In the genomic region with DNA sequence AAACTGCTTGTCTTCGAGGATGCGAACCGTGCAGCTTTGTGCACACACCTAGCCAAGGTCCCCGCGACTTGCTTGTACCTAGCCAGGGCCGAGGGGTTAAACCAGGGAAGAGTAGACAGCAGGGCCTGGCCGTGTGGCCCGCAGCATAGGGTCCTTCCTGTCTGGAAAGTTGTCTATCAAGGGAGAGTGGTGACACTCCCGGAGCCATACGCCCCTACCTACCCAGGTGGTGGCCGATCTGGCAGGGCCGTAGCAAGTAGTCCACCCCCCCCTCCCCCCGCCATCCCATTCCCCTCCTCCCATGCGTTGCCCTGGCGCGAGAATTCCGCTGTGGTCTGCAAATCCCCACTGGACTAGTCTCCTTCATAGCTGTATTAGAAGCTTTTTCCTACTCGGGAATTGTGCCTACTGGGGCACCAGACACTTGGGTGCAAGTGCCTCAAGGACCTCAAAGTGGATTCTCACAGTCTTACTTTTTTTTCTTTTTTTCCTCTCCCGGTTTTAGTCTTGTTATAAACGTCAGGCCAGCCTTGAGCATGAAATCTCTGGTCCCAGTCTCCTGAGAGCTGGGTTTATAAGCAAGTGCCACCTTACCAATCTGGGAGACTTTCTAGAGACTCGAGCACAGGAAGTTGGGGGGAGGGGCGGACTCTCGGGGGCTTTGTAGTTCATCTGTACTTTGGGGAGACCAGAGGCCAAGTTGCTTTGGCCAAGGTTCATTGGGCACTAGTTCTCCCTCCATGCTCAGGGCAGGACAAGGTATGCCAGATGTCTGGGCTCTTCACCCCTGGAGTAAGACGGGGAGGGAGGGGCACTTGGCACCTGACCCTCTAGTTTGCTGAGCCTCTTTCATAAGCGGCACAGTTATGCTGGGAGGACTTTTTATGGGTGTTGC, we compare ENCODE assay signal across 8 mouse cellular contexts. TPM values are rescaled to one million over a fixed set of nuclear protein-coding genes. Genes with fewer than 3 reads are reported as not detected.
DNase-seq lines count a peak whose midpoint lies in the region; ATAC-seq and TF ChIP-seq lines count a peak whose summit lies in the region.

No protein-coding gene starts in this region.

- intact Hi-C loops in gastrocnemius, adult 2 months (cut with DNase I) = loop anchor here (1.0 kb wide), 1 partner anchor 31 kb away; no protein-coding TSS in a partner anchor

- peaks cover 10% of the 10 kb centered on the region for H3K4me1 ChIP-seq in lung, embryonic 14.5 days (ENCODE audit: insufficient read depth)
- H3K4me1 ChIP-seq in olfactory bulb, adult 2 months (ENCODE audit: control insufficient read depth, insufficient read depth, low read length) = peaks cover 29% of the 10 kb centered on the region

- H3K4me2 ChIP-seq in lung, embryonic 14.5 days = peak overlapping the region; percentile 66

- peak overlapping the region; percentile 96 for H3K4me3 ChIP-seq in gastrocnemius, adult 2 months
- peak overlapping the region; percentile 88 for H3K4me3 ChIP-seq in lung, embryonic 14.5 days (ENCODE audit: low read depth, low read length)
- H3K4me3 ChIP-seq in olfactory bulb, adult 2 months (ENCODE audit: insufficient read depth, low read depth, low read length) = peak overlapping the region; percentile 80

- H3K36me3 ChIP-seq in lung, embryonic 14.5 days (ENCODE audit: insufficient read depth) = peaks cover 5% of the 10 kb centered on the region; the same call in 1 of the 2 replicates

- H3K27me3 ChIP-seq in lung, embryonic 14.5 days (ENCODE audit: insufficient read depth, low read length) = no peaks in the 10 kb centered on the region

- TF ChIP-seq POLR2A in olfactory bulb, adult 2 months (IDR thresholded peaks at IDR 0.05; ENCODE audit: insufficient read depth, low read depth, low read length) = no peak

- no peaks in the 10 kb centered on the region for H3K9me3 ChIP-seq in lung, embryonic 14.5 days (ENCODE audit: low read depth, low read length)

- peak overlapping the region; percentile 94 for H3K27ac ChIP-seq in gastrocnemius, adult 2 months
- peak overlapping the region; percentile 90 for H3K27ac ChIP-seq in lung, embryonic 14.5 days (ENCODE audit: low read depth)
- no peak overlapping the region for H3K27ac ChIP-seq in olfactory bulb, adult 2 months (ENCODE audit: insufficient read depth, low read depth, low read length)

- no peak for TF ChIP-seq CTCF in gastrocnemius, adult 2 months (IDR thresholded peaks at IDR 0.05)
- no peak for TF ChIP-seq CTCF in lung, embryonic 14.5 days (IDR thresholded peaks at IDR 0.05; ENCODE audit: low read depth)
- TF ChIP-seq CTCF in olfactory bulb, adult 2 months (IDR thresholded peaks at IDR 0.05; ENCODE audit: insufficient read depth, low read depth, low read length) = no peak

- 3% methylated on average over 25 of the region's 25 CpGs for WGBS in lung, embryonic 14.5 days
- WGBS in olfactory bulb, adult 2 months = 2% methylated on average over 25 of the region's 25 CpGs

- DNase-seq in heart, adult 11 months = peak; percentile 95
- DNase-seq in heart, adult 9 months (ENCODE audit: low spot score in 2 of 2) = no peak
- peak; percentile 9 for DNase-seq in brain, adult 2 months (ENCODE audit: low read depth, low spot score)
- peak; percentile 48 for DNase-seq in gastrocnemius, adult 2 months
- DNase-seq in kidney, adult 11 months = peak; percentile 74
- peak; percentile 45 for DNase-seq in lung, embryonic 14.5 days
- no peak for DNase-seq in frontal cortex, adult 2 months (ENCODE audit: extremely low spot score in 1 of 2, low spot score in 1 of 2)

- H3K9ac ChIP-seq in lung, embryonic 14.5 days = peak overlapping the region; percentile 94

- peak; percentile 41; the same call in 1 of the 2 replicates for ATAC-seq in lung, embryonic 14.5 days (ENCODE audit: insufficient read depth)

RNA-seq across cellular contexts. Expression of gene Klhl25, which starts 0.9 kb away (rescaled TPM):
- total RNA-seq in gastrocnemius, adult 2 months (2021) = 1 to 10 TPM; 4.0 to 4.6 TPM
- polyA plus RNA-seq in lung, embryonic 14.5 days (2014; fragmentation: Nextera tagmentation; extraction: Ambion mirVana) = 16.5 and 18.6 TPM in 2 replicates
- not detected in 2 replicates for polyA plus RNA-seq in olfactory bulb, adult 2 months (2012; ENCODE audit: insufficient read depth, insufficient read length, low replicate concordance, missing spikeins)
- 8.7 and 9.0 TPM in 2 replicates for polyA plus RNA-seq in frontal cortex, adult 2 months (2012; rRNA removed)

Comparison
In these comparisons a context has a peak if more than half of its experiments do, and no peak if none do; other contexts are left out.
1. DNase-seq: peak in heart, adult 11 months (single experiment), brain, adult 2 months (single experiment), gastrocnemius, adult 2 months (single experiment), kidney, adult 11 months (single experiment) and lung, embryonic 14.5 days (single experiment); none in heart, adult 9 months (0 of 2) and frontal cortex, adult 2 months (0 of 2).
2. Peak in every context shown above with its lines, with median percentiles within 50 percentile points of each other: H3K4me3 ChIP-seq.